Mouse (Mus musculus) testis, adult 2 months (tissue): Measurements from ENCODE around the gene Bsg.

Experiments
- CTCF ChIP-seq: fragments of 200-500 bp; IDR thresholded peaks from 2 replicates; pipeline ENCODE4 v1.5.1; 2012; ENCODE audit warnings: low read depth, mild to moderate bottlenecking, inconsistent platforms, low read length, moderate library complexity; ENCODE audit not compliant: control insufficient read depth, insufficient read depth, insufficient replicate concordance
- POLR2A ChIP-seq: fragments of 200-500 bp; IDR thresholded peaks from 2 replicates; pipeline ENCODE4 v1.6.1; 2012; ENCODE audit warnings: low read depth, mild to moderate bottlenecking, inconsistent platforms, low read length, moderate library complexity; ENCODE audit not compliant: control insufficient read depth

DNA sequence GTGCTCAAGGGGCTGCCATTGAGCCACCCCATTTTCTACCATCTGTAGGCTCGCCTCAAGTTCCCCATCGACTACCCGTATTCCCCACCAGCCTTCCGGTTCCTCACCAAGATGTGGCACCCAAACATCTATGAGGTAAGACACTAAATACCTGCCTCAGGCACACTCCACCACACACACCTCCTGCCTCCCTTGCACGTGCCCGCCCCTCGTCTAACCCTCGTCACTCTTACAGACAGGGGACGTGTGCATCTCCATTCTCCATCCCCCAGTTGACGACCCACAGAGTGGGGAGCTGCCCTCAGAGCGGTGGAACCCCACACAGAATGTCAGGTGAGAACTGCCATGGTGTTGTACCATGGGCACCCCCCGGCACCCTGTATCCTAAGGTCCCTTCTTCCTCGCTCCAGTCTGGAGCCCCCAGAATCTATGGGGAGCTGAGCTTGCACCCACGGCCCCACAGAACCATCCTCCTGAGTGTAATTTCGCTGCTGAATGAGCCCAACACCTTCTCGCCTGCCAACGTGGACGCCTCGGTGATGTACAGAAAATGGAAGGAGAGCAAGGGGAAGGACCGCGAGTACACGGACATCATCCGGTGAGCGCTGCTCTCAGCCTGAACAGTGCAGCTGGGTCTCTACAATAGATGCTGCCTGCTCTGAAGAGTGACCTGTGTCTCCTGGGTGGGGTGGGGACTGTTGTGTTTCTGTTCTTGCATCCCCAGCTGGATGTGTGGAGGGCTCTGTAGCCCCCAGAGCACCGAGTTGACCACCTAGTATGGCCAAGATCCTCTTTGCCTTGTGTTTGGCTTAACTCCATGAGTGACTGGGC is 19.3 kb upstream of the Bsg start:
- TF ChIP-seq CTCF (no peak), POLR2A (no peak)
